ENCODE assay signal across 23 mouse cellular contexts in the genomic region with DNA sequence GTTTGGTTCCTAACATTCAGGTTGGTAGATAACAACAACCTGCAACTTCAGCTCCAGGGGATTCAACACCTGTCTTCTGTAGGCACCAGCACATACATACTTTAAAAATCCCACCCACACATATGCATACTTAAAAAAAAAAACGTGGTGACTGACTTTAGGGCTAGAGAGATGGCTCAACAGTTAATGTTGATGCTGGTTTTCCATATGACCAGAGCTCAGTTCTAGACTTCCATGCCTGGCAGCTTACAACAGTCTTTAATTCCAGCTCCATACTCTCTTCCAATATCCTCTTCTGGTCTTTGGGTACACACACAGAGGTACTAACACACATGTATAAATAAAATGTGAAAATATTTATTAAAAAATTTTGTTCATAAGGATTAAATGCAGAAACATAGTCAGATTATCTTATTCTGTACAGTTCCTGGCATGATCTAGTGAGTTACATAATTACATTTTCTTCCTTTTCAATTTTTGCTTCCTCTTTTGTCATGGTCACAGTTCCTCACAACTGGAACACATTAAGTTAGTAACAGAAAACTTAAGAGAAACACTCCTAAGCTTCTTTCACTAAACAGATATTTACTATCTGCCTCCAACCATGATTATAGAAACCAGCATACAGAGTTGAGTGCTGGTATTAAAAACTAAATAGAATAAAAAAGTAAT. TPM values are rescaled to one million over a fixed set of nuclear protein-coding genes. Genes with fewer than 3 reads are reported as not detected.
DNase-seq lines count a peak whose midpoint lies in the region; ATAC-seq lines count a peak whose summit lies in the region.
"Had no signal": no experiment of that assay in that cellular context is flagged by ENCODE, and none has a peak within 500 bp of the region (broad histone marks: within the 10 kb centered on the region; RNA-seq: fewer than 3 reads in every experiment).

No protein-coding gene starts in this region.

- 77% methylated on average over 1 of the region's 1 CpGs for WGBS in midbrain, embryonic 11.5 days
- WGBS in midbrain, embryonic 10.5 days: 80% methylated on average over 1 of the region's 1 CpGs

- H3K36me3 ChIP-seq in midbrain, embryonic 11.5 days (ENCODE audit: control insufficient read depth, insufficient read depth, low read length): peaks cover 11% of the 10 kb centered on the region
- peaks cover 96% of the 10 kb centered on the region for H3K36me3 ChIP-seq in midbrain, embryonic 10.5 days

- intact Hi-C loops in gastrocnemius, postnatal 36 days (cut with DNase I): no loop called here

- H3K9me3 ChIP-seq in midbrain, embryonic 11.5 days (ENCODE audit: control insufficient read depth, low read length): no peaks in the 10 kb centered on the region
- H3K9me3 ChIP-seq in midbrain, embryonic 10.5 days (replicated peaks): no peaks in the 10 kb centered on the region
- H3K9me3 ChIP-seq: embryonic facial prominence, embryonic 10.5 days; embryonic facial prominence, embryonic 13.5 days; forebrain, embryonic 12.5 days; forebrain, embryonic 15.5 days; hindbrain, embryonic 10.5 days; hindbrain, embryonic 13.5 days had no signal

- no peak overlapping the region for H3K4me3 ChIP-seq in midbrain, embryonic 11.5 days (ENCODE audit: low read depth, low read length)
- no peak overlapping the region for H3K4me3 ChIP-seq in midbrain, embryonic 10.5 days
- H3K4me3 ChIP-seq: embryonic facial prominence, embryonic 10.5 days; embryonic facial prominence, embryonic 13.5 days; erythroblast, embryonic 14.5 days; forebrain, embryonic 12.5 days; forebrain, embryonic 15.5 days; hindbrain, embryonic 10.5 days; hindbrain, embryonic 13.5 days had no signal

- no peaks in the 10 kb centered on the region for H3K27me3 ChIP-seq in midbrain, embryonic 11.5 days (ENCODE audit: control insufficient read depth, insufficient read depth, low read length)
- H3K27me3 ChIP-seq in midbrain, embryonic 10.5 days (ENCODE audit: low read depth, poor library complexity, severe bottlenecking): no peaks in the 10 kb centered on the region
- H3K27me3 ChIP-seq: embryonic facial prominence, embryonic 13.5 days; forebrain, embryonic 12.5 days; forebrain, embryonic 15.5 days; hindbrain, embryonic 13.5 days had no signal

- no peak overlapping the region for H3K27ac ChIP-seq in midbrain, embryonic 11.5 days (ENCODE audit: low read depth, low read length)
- no peak overlapping the region for H3K27ac ChIP-seq in midbrain, embryonic 10.5 days (replicated peaks)
- H3K27ac ChIP-seq: embryonic facial prominence, embryonic 10.5 days; embryonic facial prominence, embryonic 13.5 days; forebrain, embryonic 12.5 days; forebrain, embryonic 15.5 days; hindbrain, embryonic 10.5 days; hindbrain, embryonic 13.5 days had no signal

- H3K9ac ChIP-seq in midbrain, embryonic 11.5 days (ENCODE audit: low read length): no peak overlapping the region
- H3K9ac ChIP-seq: embryonic facial prominence, embryonic 13.5 days; forebrain, embryonic 12.5 days; forebrain, embryonic 15.5 days; hindbrain, embryonic 13.5 days had no signal

- peak; percentile 54 for DNase-seq in midbrain, embryonic 11.5 days (ENCODE audit: low spot score, missing footprints)
- DNase-seq in midbrain, embryonic 10.5 days (ENCODE audit: low spot score): no peak
- no peak for DNase-seq in adipocyte (ENCODE audit: low spot score)
- no peak for DNase-seq in gastrocnemius, postnatal 36 days
- DNase-seq: adrenal gland, adult 8-10 months; adrenal gland, postnatal 25 days; cerebellum, adult 11 months; cerebellum, adult 2 months; cerebellum, adult 9-11 months; cerebellum, postnatal 25 days; gastrocnemius, postnatal 25 days had no signal

- no peak for ATAC-seq in midbrain, embryonic 11.5 days (ENCODE audit: low FRiP score)
- ATAC-seq in granulocyte monocyte progenitor cell, adult 5-6 weeks (replicated peaks; ENCODE audit: poor library complexity, severe bottlenecking): peak; percentile 63
- peak; percentile 48; the same call in 1 of the 2 replicates for ATAC-seq in megakaryocyte progenitor cell, adult 5-6 weeks (replicated peaks; ENCODE audit: poor library complexity)
- ATAC-seq: CD4-positive, CD25-positive, alpha-beta regulatory T cell, adult 4 months; forebrain, embryonic 15.5 days; hindbrain, embryonic 16.5 days had no signal

- H3K4me2 ChIP-seq in midbrain, embryonic 11.5 days: no peak overlapping the region
- H3K4me2 ChIP-seq: embryonic facial prominence, embryonic 13.5 days; forebrain, embryonic 12.5 days; forebrain, embryonic 15.5 days; heart, embryonic 11.5 days; hindbrain, embryonic 13.5 days had no signal

- no peaks in the 10 kb centered on the region for H3K4me1 ChIP-seq in midbrain, embryonic 11.5 days (ENCODE audit: control insufficient read depth, insufficient read depth, low read length)
- H3K4me1 ChIP-seq in midbrain, embryonic 10.5 days: peaks cover 7% of the 10 kb centered on the region; the same call in 1 of the 2 replicates
- H3K4me1 ChIP-seq: embryonic facial prominence, embryonic 10.5 days; embryonic facial prominence, embryonic 13.5 days; hindbrain, embryonic 10.5 days; hindbrain, embryonic 13.5 days had no signal

RNA-seq across cellular contexts. Expression of gene Thumpd3, which starts 15.0 kb away (rescaled TPM):
- polyA plus RNA-seq in midbrain, embryonic 11.5 days (2014; fragmentation: Nextera tagmentation; extraction: Ambion mirVana): 57.1 and 59.5 TPM in 2 replicates
- 73.2 and 74.9 TPM in 2 replicates for polyA plus RNA-seq in midbrain, embryonic 10.5 days (2016; fragmentation: Nextera tagmentation; extraction: Ambion mirVana)
- 52.4 and 77.4 TPM in 2 replicates for total RNA-seq in granulocyte monocyte progenitor cell, adult 5-6 weeks (2014; fragmentation: Nextera tagmentation)
- 51.5 and 73.9 TPM in 2 replicates for total RNA-seq in granulocyte monocyte progenitor cell, adult 5-6 weeks (2017)
- total RNA-seq in megakaryocyte progenitor cell, adult 5-6 weeks (2015): 87.0 and 96.9 TPM in 2 replicates
- 65.8 and 79.9 TPM in 2 replicates for total RNA-seq in megakaryocyte progenitor cell, adult 5-6 weeks (2017)
- total RNA-seq in gastrocnemius, postnatal 36 days (2021): 10 to 100 TPM; 11.5 to 16.0 TPM

RNA-seq across cellular contexts. Expression of gene Setd5, which starts 16.1 kb away (rescaled TPM):
- 75.0 and 75.5 TPM in 2 replicates for polyA plus RNA-seq in midbrain, embryonic 11.5 days (2014; fragmentation: Nextera tagmentation; extraction: Ambion mirVana)
- polyA plus RNA-seq in midbrain, embryonic 10.5 days (2016; fragmentation: Nextera tagmentation; extraction: Ambion mirVana): 74.3 and 79.0 TPM in 2 replicates
- total RNA-seq in granulocyte monocyte progenitor cell, adult 5-6 weeks (2014; fragmentation: Nextera tagmentation): 114 and 124 TPM in 2 replicates
- total RNA-seq in granulocyte monocyte progenitor cell, adult 5-6 weeks (2017): 64.8 and 64.9 TPM in 2 replicates
- 99.9 and 127 TPM in 2 replicates for total RNA-seq in megakaryocyte progenitor cell, adult 5-6 weeks (2015)
- total RNA-seq in megakaryocyte progenitor cell, adult 5-6 weeks (2017): 48.3 and 73.6 TPM in 2 replicates
- total RNA-seq in gastrocnemius, postnatal 36 days (2021): 10 to 100 TPM; 20.4 to 25.6 TPM
